Mouse (Mus musculus): ENCODE measurements at regions not wholly inside any gene's neighbourhood (a gene's known extent, or its start where the extent isn't known, plus 50 kb on each side); places are given as distances from the start of the nearest gene placed in this dataset.
A peak's percentile ranks its signal among the peaks of the same experiment; 100 is the strongest.

DNA sequence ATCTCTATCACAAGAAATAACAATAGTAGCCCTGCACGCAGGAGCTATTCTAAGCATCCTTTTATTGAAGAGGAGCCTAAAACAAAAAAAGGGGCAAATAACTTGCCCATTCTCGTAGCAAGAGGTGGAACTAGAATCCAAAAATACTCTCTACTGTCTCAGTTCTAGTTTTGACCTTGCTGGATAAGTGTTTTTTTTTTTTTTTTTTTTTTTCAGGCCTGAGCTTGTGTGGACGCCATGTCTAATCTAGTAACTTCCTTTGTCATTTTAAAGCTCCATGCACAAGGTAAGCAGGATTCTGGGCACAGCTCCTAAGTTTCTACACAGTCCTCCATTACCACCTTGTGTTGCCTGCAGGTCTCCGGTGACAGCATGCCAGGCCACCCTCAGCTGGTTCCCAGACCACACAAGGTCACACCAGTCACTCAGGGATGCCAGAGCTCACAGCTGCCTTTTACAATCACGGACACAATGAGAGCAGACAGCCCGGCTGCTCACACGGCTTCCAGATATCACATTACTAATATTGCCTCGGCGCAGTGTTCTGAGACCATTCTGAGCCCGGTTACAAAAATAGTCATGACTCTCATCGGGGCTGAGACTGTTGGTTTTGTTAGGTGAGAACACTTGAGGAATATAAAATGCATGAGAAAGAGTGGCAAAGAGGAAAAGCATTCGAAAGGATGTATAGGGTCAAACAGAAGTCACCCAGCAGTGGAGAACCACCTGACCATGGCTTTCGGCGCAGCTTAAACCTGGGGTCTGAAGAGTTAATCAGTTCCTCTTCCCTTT is 124.7 kb upstream of the Tank start:
- no peaks in the 10 kb centered on the region for H3K36me3 ChIP-seq
- no peaks in the 10 kb centered on the region for H3K27me3 ChIP-seq
- no peaks in the 10 kb centered on the region for H3K9me3 ChIP-seq (replicated peaks)
- peak; percentile 67 for ATAC-seq (ENCODE audit: insufficient number of reproducible peaks, low FRiP score, low TSS enrichment, low read depth)
- WGBS = 19% methylated on average over 14 of the region's 14 CpGs
- peak overlapping the region; percentile 24 for H3K27ac ChIP-seq (replicated peaks)
- peak overlapping the region; percentile 47 for H3K4me2 ChIP-seq (replicated peaks)
- peaks cover 9% of the 10 kb centered on the region for H3K4me1 ChIP-seq
- H3K9ac ChIP-seq = 0 out of 2 replicates have a peak overlapping the region, but pooled peaks have one; percentile 4
- peak overlapping the region; percentile 41 for H3K4me3 ChIP-seq (replicated peaks)

DNA sequence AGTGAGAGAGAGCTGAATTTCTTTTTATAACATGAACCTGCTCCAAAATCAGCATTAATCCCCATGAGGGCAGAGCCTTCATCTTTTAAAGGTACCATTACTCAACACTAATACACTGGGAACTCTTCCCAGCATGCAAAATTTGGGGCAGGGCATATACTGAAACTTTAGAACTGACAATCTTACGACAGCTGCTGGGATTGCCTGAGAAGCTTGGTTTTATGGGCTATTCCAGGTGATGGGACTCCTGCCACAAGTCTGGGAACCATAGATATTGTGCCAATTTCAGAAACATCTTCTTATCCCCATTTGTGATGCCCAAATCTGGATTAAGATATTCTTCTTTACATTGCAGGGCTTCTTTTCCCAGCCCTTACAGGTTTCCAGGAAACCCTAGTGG is 125.8 kb upstream of the Tank start:
- ATAC-seq (ENCODE audit: insufficient number of reproducible peaks, low FRiP score, low TSS enrichment, low read depth) = no peak
- H3K4me1 ChIP-seq = peaks cover 9% of the 10 kb centered on the region
- no peaks in the 10 kb centered on the region for H3K36me3 ChIP-seq
- 73% methylated on average over 1 of the region's 1 CpGs for WGBS
- H3K27ac ChIP-seq (replicated peaks) = no peak overlapping the region
- no peak overlapping the region for H3K4me3 ChIP-seq (replicated peaks)
- no peaks in the 10 kb centered on the region for H3K9me3 ChIP-seq (replicated peaks)
- H3K9ac ChIP-seq = no peak overlapping the region
- no peak overlapping the region for H3K4me2 ChIP-seq (replicated peaks)
- no peaks in the 10 kb centered on the region for H3K27me3 ChIP-seq

DNA sequence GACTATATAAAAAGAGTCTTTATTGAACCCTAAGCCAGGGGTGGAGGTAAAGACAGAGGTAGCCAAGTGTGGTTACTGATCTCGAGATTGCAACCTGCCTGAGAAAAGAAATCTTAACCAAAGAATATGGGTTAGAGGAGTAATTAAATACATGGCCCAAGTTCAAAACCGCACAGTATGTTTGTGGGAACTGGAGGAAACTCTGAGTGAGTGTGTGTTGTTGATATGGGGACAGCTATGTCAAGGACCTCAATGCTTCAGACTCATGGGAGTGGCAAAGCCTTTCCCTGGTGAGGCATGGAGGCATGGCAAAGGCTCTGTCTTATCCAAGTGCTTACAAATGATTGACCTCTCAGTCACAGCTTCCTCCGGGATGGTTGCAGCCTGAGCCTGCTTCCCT is 127.7 kb upstream of the Tank start:
- WGBS = 72% methylated on average over 3 of the region's 3 CpGs
- no peak for ATAC-seq (ENCODE audit: insufficient number of reproducible peaks, low FRiP score, low TSS enrichment, low read depth)
- Histone ChIP-seq H3K4me2 (replicated peaks) (no peak overlapping the region), H3K4me3 (replicated peaks) (no peak overlapping the region), H3K9me3 (replicated peaks) (no peaks in the 10 kb centered on the region), H3K27me3 (no peaks in the 10 kb centered on the region), H3K4me1 (peaks cover 9% of the 10 kb centered on the region), H3K9ac (no peak overlapping the region), H3K36me3 (no peaks in the 10 kb centered on the region), H3K27ac (replicated peaks) (no peak overlapping the region)

DNA sequence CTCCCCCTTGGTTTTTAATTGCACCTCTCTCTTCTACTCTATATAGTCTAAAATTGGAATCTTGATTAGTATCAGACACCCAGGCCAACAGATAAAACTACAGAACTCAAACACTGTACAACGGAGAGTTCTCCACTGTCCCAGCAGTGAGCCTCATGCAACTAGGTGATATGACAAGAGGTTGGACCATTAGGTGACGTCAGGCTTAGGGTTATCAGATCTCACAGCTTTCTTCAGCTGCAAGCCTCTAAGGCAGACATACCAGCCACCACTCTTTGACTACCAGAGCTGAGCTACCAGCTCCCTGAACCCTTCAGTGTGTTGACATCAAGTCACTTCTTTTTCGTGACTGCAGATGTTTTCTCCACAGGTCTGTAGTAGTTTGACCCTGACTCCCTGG is 141.8 kb upstream of the Tank start:
- ATAC-seq (ENCODE audit: insufficient number of reproducible peaks, low FRiP score, low TSS enrichment, low read depth) = no peak
- WGBS = 81% methylated on average over 3 of the region's 3 CpGs
- no peak overlapping the region for H3K4me2 ChIP-seq (replicated peaks)

DNA sequence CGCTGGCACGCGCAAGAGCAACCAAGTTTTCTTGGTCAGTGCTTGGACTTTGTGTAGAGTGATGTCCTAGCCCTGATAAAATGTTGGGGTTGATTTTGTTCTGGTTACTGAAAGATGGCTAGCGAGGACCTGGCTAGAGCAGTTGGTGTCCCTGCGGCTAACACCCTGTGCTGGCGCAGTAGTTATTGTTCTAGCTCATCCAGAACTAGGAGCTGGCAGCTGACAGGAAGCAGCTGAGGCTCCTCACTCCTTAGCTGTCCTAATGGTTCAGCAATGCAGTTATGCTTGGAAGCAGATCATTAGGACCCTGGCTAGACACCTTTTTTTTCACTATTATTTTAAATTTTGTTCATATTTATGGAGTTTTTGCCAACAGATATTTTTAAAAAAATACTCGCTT is 170.5 kb upstream of the Tank start:
- 0 out of 2 replicates have a peak, but pooled peaks cover 4% of the 10 kb centered on the region for H3K4me1 ChIP-seq
- no peaks in the 10 kb centered on the region for H3K9me3 ChIP-seq (replicated peaks)
- ATAC-seq (ENCODE audit: insufficient number of reproducible peaks, low FRiP score, low TSS enrichment, low read depth) = no peak
- WGBS = 96% methylated on average over 7 of the region's 7 CpGs
- no peaks in the 10 kb centered on the region for H3K36me3 ChIP-seq
- H3K4me3 ChIP-seq (replicated peaks) = no peak overlapping the region
- no peak overlapping the region for H3K4me2 ChIP-seq (replicated peaks)
- H3K9ac ChIP-seq = no peak overlapping the region
- H3K27ac ChIP-seq (replicated peaks) = no peak overlapping the region
- no peaks in the 10 kb centered on the region for H3K27me3 ChIP-seq

More for the DNA sequence above, 141.8 kb upstream of the Tank start:
- Histone ChIP-seq H3K9me3 (replicated peaks) (no peaks in the 10 kb centered on the region), H3K9ac (no peak overlapping the region), H3K27ac (replicated peaks) (no peak overlapping the region), H3K4me3 (replicated peaks) (no peak overlapping the region), H3K4me1 (no peaks in the 10 kb centered on the region), H3K27me3 (no peaks in the 10 kb centered on the region), H3K36me3 (no peaks in the 10 kb centered on the region)

DNA sequence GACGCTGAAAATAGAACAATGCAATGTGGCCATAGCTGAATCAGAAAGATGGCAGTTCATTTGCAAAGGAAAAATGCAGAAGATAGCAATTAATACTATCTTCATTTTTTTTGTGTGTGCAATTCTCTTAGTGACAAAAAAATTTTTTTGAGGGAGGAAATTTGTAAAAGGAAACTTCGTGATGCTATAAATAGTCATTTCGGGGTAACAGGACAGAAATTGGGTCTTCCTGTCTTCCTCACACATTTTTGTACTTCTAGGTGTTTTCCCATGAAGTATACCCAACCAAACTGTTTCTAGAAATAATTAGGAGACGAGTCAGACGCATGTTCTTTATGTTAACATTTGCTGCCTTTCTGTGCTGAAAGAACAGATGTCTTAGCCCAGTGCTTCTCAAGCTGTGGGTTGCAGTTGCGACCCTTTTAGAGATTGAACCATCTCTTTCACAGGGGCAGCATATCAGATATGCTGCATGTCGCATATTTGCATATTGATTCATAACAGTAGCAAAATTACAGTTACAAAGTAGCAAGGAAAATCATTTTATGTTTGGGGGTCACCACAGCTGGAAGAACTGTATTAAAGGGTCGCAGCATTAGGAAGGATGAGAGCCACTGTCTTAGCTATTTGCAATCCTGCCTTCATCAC is 172.2 kb upstream of the Tank start:
- Histone ChIP-seq H3K27ac (replicated peaks) (no peak overlapping the region), H3K36me3 (no peaks in the 10 kb centered on the region), H3K9me3 (replicated peaks) (no peaks in the 10 kb centered on the region), H3K27me3 (no peaks in the 10 kb centered on the region), H3K9ac (no peak overlapping the region), H3K4me2 (replicated peaks) (no peak overlapping the region), H3K4me1 (peaks cover 12% of the 10 kb centered on the region; the same call in 1 of the 2 replicates), H3K4me3 (replicated peaks) (no peak overlapping the region)
- ATAC-seq (ENCODE audit: insufficient number of reproducible peaks, low FRiP score, low TSS enrichment, low read depth) = no peak
- 79% methylated on average over 8 of the region's 8 CpGs for WGBS

DNA sequence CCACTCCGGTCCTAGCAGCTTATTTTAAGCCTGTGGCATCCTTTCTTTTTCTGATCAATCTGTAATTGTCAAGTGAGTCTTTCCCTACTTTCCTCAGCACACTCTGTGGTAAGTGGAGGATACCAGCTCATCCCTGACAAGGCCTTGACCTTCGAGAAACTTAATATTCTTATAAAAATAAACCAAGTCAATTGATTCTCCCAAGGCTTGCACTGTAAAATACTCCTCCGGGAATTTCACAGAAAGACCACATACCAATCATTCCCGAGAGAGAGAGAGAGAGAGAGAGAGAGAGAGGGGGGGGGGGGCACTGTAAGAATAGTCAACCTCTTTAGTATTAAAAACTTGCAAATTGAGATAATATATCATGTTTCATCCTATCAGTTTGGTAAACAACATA is 173.1 kb upstream of the Tank start:
- H3K4me1 ChIP-seq = peaks cover 13% of the 10 kb centered on the region; the same call in 1 of the 2 replicates
- WGBS = 32% methylated on average over 4 of the region's 4 CpGs
- H3K4me3 ChIP-seq (replicated peaks) = no peak overlapping the region
- no peak for ATAC-seq (ENCODE audit: insufficient number of reproducible peaks, low FRiP score, low TSS enrichment, low read depth)
- no peak overlapping the region for H3K4me2 ChIP-seq (replicated peaks)
- H3K9me3 ChIP-seq (replicated peaks) = no peaks in the 10 kb centered on the region
- no peaks in the 10 kb centered on the region for H3K27me3 ChIP-seq
- H3K9ac ChIP-seq = no peak overlapping the region
- H3K36me3 ChIP-seq = no peaks in the 10 kb centered on the region
- no peak overlapping the region for H3K27ac ChIP-seq (replicated peaks)

DNA sequence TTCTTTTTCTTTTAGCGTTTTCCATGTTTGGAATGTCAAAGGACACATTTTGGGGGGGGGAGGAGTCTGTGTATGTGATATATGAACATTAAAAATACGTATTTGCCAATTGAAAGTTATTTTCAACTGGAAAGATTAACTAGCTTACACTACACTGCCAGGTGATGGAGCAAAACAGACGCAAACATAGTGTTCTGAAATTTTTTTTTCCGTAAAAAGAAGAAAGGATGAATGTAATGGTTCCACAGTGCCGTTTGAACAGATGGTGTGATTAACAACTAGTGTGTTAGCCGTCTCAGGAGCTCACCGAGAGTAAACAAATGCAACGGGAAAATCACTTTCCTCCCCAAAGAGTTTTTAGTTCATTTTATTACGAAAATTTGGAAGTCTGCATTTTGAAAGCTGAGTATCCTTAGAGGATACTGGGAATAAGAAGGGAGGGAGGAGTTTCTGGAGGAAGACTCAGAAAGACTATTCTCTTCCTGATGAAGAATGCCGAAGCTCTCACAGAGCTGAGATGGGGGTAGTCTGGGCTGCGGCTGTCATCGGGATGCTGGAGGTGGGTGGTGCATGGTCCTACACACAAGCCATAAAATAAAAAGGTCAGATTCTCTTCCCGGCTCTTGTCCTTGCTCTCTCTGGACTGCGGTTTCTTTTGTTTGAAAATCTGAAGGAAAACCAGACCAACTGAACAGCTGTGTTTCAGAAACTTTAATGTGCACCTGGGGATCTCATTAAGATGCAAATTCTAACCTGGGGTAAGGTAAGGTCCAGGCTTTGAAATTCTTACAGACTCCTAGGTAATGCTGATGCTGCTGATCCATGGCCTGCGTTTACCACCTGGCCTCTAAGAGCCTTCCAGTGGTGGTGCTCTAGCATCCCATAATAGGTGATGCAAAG is 175.5 kb upstream of the Tank start:
- H3K36me3 ChIP-seq = no peaks in the 10 kb centered on the region
- 0 out of 2 replicates have a peak overlapping the region, but pooled peaks have one; percentile 28 for H3K27ac ChIP-seq (replicated peaks)
- peaks cover 16% of the 10 kb centered on the region; the same call in 1 of the 2 replicates for H3K4me1 ChIP-seq
- H3K27me3 ChIP-seq = no peaks in the 10 kb centered on the region
- H3K9me3 ChIP-seq (replicated peaks) = no peaks in the 10 kb centered on the region
- ATAC-seq (ENCODE audit: insufficient number of reproducible peaks, low FRiP score, low TSS enrichment, low read depth) = no peak
- no peak overlapping the region for H3K9ac ChIP-seq
- H3K4me3 ChIP-seq (replicated peaks) = peak overlapping the region; percentile 45
- whole genome bisulfite sequencing = 8% methylated on average over 15 of the region's 15 CpGs
- H3K4me2 ChIP-seq (replicated peaks) = peak overlapping the region; percentile 60

DNA sequence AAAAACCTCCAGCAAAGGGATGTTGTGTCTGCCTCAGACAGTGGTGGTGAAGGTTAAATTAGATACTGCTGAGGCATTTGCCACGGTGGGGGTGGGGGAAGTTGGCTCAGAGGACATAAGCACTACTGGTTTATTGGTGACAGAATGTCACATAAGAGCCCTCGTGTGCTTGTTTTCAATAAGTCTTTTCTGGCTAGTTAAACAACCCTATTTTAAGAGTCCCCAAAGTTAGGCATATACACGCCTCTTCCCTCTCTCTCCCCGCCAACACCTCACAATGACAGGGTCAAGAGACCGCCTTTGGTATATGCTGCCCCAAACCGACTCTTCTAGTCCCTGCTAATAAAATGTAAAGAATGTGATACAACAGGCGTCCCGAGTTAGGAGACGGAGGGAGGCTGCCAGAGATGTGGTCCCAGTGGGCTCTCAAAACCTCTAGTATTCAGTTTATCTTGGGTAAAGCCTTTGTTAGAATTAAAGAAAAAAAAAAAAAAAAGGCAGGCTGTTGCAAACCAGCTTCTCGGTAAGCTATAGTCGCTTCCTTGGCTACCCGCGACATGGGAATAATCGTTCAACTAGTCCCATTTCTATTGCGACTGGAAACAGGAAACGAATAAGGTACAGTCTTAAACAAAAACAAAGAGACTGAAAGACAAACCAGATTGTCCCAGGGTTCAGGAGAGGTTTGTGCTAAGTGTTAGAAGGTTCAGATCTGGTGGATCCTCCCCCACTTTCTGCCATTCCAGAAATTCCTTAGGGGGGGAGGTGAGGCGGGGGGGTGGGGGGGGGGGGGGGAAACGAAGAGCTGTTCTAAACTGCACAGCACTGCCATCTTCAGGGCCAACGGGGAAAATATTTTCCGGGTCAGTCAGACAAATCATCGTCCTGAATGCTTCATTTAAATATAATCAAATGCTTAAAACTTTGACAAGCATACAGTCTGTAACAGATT is 176.5 kb upstream of the Tank start:
- H3K4me1 ChIP-seq = peaks cover 16% of the 10 kb centered on the region; the same call in 1 of the 2 replicates
- no peaks in the 10 kb centered on the region for H3K36me3 ChIP-seq
- peak overlapping the region; percentile 45 for H3K4me3 ChIP-seq (replicated peaks)
- peak overlapping the region; percentile 60 for H3K4me2 ChIP-seq (replicated peaks)
- no peaks in the 10 kb centered on the region for H3K27me3 ChIP-seq
- H3K9ac ChIP-seq = no peak overlapping the region
- peak; percentile 51 for ATAC-seq (ENCODE audit: insufficient number of reproducible peaks, low FRiP score, low TSS enrichment, low read depth)
- under 1% methylated on average over 21 of the region's 21 CpGs for WGBS
- no peaks in the 10 kb centered on the region for H3K9me3 ChIP-seq (replicated peaks)
- H3K27ac ChIP-seq (replicated peaks) = peak overlapping the region; percentile 78

DNA sequence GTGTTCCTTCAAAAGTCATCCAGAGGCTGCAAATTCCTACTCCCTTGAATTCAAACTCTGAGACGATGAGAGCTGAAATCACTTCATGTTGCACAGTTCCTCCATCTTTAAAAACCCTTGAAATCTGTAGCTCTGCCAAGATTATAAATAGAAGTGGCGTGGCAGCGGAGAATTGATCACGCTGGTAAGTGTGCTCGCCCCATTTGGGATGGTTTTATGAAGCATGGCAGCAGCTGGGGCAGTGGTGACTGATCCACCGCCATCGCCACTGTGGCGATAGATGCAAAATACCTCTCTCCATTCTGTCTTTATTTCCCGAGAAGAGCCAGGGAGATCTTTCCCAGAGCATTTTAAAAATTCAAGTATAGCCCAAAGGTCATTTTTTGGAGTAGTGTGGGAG is 179.8 kb upstream of the Tank start:
- H3K4me2 ChIP-seq (replicated peaks) = no peak overlapping the region
- ATAC-seq (ENCODE audit: insufficient number of reproducible peaks, low FRiP score, low TSS enrichment, low read depth) = no peak
- WGBS = 63% methylated on average over 9 of the region's 9 CpGs

More for the DNA sequence above, 179.8 kb upstream of the Tank start:
- no peaks in the 10 kb centered on the region for H3K27me3 ChIP-seq
- no peak overlapping the region for H3K9ac ChIP-seq
- no peak overlapping the region for H3K4me3 ChIP-seq (replicated peaks)
- peaks cover 16% of the 10 kb centered on the region; the same call in 1 of the 2 replicates for H3K4me1 ChIP-seq
- no peaks in the 10 kb centered on the region for H3K9me3 ChIP-seq (replicated peaks)
- H3K27ac ChIP-seq (replicated peaks) = no peak overlapping the region
- H3K36me3 ChIP-seq = no peaks in the 10 kb centered on the region

Data from embryonic facial prominence, embryonic 15.5 days (tissue).